ENCODE assay signal across 30 mouse cellular contexts in the genomic region with DNA sequence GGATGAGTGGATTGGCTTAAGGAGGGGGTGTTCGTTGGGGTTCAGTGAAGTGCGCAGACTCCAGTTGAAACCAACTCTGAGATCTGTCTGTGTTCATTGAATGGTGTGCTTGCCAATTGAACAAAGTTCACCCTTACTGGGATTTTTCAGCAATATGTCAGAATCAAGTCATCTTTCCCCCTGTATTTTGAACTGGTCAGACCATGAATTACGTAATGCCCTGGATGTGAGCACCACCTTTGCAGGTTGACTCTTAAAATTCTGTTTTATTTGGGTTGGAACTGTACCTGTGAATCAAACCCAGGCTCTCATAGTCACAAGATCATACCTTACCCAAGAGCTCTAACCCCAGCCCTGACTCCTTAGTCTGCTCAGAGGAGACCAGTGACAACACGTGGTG.
"Had no signal": no experiment of that assay in that cellular context is flagged by ENCODE, and none has a peak within 500 bp of the region (broad histone marks: within the 10 kb centered on the region; RNA-seq: fewer than 3 reads in every experiment).

No protein-coding gene starts in this region.

- H3K4me3 ChIP-seq: left cerebral cortex, adult 2 months; limb, embryonic 10.5 days; limb, embryonic 12.5 days; limb, embryonic 13.5 days; limb, embryonic 15.5 days; liver, embryonic 13.5 days; liver, embryonic 15.5 days; lung, embryonic 15.5 days; megakaryocyte, embryonic 14.5 days; midbrain, embryonic 10.5 days; midbrain, embryonic 12.5 days; midbrain, embryonic 13.5 days; midbrain, embryonic 15.5 days; myocyte; neural tube, embryonic 12.5 days had no signal

- ATAC-seq: lung, postnatal 0 days; midbrain, embryonic 13.5 days; midbrain, embryonic 15.5 days; midbrain, embryonic 16.5 days had no signal

- H3K4me2 ChIP-seq: limb, embryonic 12.5 days; limb, embryonic 13.5 days; limb, embryonic 15.5 days; liver, embryonic 11.5 days; liver, embryonic 13.5 days; liver, embryonic 15.5 days; lung, embryonic 14.5 days; lung, embryonic 15.5 days; midbrain, embryonic 11.5 days; midbrain, embryonic 12.5 days; midbrain, embryonic 13.5 days; midbrain, embryonic 15.5 days; neural tube, embryonic 12.5 days had no signal

- H3K9ac ChIP-seq: limb, embryonic 12.5 days; limb, embryonic 13.5 days; limb, embryonic 15.5 days; liver, embryonic 13.5 days; liver, embryonic 14.5 days; liver, embryonic 15.5 days; lung, embryonic 14.5 days; lung, embryonic 15.5 days; midbrain, embryonic 12.5 days; midbrain, embryonic 13.5 days; midbrain, embryonic 15.5 days; neural tube, embryonic 12.5 days had no signal

- H3K27ac ChIP-seq: left cerebral cortex, adult 2 months; limb, embryonic 10.5 days; limb, embryonic 12.5 days; limb, embryonic 13.5 days; limb, embryonic 15.5 days; liver, embryonic 13.5 days; liver, embryonic 14.5 days; liver, embryonic 15.5 days; lung, embryonic 15.5 days; macrophage; midbrain, embryonic 10.5 days; midbrain, embryonic 12.5 days; midbrain, embryonic 13.5 days; midbrain, embryonic 15.5 days; neural tube, embryonic 12.5 days had no signal

- DNase-seq: left cerebral cortex, postnatal 4 days; liver, embryonic 13.5 days; lung, adult 18-20 months; lung, adult 2 months; lung, embryonic 14.5 days; lung, postnatal 10 days; lung, postnatal 14 days; lung, postnatal 36 days; lung, postnatal 4 days; midbrain, embryonic 14.5 days had no signal

- H3K4me1 ChIP-seq: limb, embryonic 13.5 days; limb, embryonic 15.5 days; liver, embryonic 13.5 days; liver, embryonic 15.5 days; lung, embryonic 15.5 days; megakaryocyte, embryonic 14.5 days had no signal

- H3K36me3 ChIP-seq: lung, embryonic 15.5 days; midbrain, embryonic 15.5 days had no signal

- H3K9me3 ChIP-seq: limb, embryonic 10.5 days; limb, embryonic 12.5 days; limb, embryonic 13.5 days; limb, embryonic 15.5 days; liver, embryonic 13.5 days; liver, embryonic 15.5 days; lung, embryonic 15.5 days; midbrain, embryonic 10.5 days; midbrain, embryonic 12.5 days; midbrain, embryonic 13.5 days; midbrain, embryonic 15.5 days; neural tube, embryonic 12.5 days had no signal

- H3K27me3 ChIP-seq: limb, embryonic 13.5 days; limb, embryonic 15.5 days; liver, embryonic 13.5 days; liver, embryonic 15.5 days; lung, embryonic 15.5 days; megakaryocyte, embryonic 14.5 days; midbrain, embryonic 12.5 days; midbrain, embryonic 13.5 days; midbrain, embryonic 15.5 days; neural tube, embryonic 12.5 days had no signal
